Mouse (Mus musculus): ENCODE measurements at regions not wholly inside any gene's neighbourhood (a gene's known extent, or its start where the extent isn't known, plus 50 kb on each side); places are given as distances from the start of the nearest gene placed in this dataset.
"Not testable (repeated sequence)": the region's sequence is repeated elsewhere in the genome, so short reads cannot be mapped to it uniquely, and the experiment has no call there.

DNA sequence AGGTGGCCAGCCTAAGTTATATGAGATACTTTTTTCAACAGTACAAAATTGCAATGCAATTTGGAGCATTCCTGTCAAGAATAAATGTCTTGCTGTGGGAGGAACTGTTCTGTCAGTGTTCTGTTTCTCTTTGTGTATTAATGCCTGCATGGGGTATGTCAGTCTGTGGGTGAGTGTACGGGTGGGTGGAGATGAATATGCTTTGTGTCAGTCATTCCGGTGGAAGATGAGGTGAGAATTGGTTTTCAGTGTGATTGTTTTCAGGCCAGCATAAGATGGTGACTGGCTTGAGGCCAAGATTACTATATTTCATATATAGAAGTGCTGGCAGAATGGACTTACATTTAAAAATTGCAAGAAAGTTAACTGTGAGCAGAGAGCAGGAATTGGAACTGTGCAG, 184.0 kb downstream of the Frk start:
- 67% methylated on average over 2 of the region's 2 CpGs for WGBS
- ATAC-seq (replicated peaks; ENCODE audit: low FRiP score) (no peak; the same call in 1 of the 2 replicates), DNase-seq (ENCODE audit: low spot score) (no peak)
- Histone ChIP-seq H3K27ac (ENCODE audit: low read depth, low read length) (no peak overlapping the region), H3K9me3 (ENCODE audit: control insufficient read depth, low read length) (no peaks in the 10 kb centered on the region), H3K9ac (ENCODE audit: low read length) (no peak overlapping the region), H3K27me3 (ENCODE audit: control insufficient read depth, insufficient read depth, low read length) (no peaks in the 10 kb centered on the region), H3K4me2 (ENCODE audit: low read depth, low read length, severe bottlenecking) (no peak overlapping the region), H3K4me1 (replicated peaks; ENCODE audit: control insufficient read depth, insufficient read depth, low read length) (no peaks in the 10 kb centered on the region), H3K4me3 (ENCODE audit: low read depth, low read length) (no peak overlapping the region), H3K36me3 (ENCODE audit: control insufficient read depth, insufficient read depth, low read length) (no peaks in the 10 kb centered on the region)

DNA sequence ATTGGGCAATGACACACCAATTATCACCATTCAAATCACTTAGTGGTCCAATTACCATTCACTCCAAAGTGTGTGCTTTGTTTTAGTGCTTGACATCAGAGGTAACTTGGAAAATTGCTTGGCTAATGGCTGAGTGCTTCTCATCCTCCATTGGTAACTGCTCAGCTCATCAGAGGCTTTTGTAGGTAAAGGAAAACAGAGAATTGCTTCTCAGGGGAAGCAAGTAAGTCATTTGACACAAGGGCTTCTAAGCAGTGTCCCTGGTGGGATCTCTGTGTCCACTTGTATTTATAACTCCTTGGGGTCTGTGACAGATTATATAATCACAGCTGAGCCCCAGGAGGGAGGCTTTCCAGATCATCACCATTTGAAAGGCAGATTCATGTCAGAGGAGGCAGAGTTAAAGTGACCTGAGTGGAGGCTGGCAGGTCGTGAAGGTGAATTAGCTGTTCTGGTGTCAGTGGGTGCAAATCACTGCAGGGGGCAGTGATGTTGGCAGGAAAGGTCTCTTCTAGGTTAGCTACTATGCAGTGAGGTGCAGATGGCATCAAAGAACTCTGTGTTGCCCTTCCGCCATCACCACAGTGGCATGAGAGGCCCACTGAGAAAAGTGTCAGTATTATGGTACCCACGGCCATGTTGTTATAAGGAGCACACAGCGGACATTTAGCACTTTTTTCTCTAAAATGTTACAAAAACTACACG, 184.7 kb downstream of the Frk start:
- H3K9ac ChIP-seq (ENCODE audit: low read length), result no peak overlapping the region
- no peak overlapping the region for H3K4me2 ChIP-seq (ENCODE audit: low read depth, low read length, severe bottlenecking)
- no peak overlapping the region for H3K4me3 ChIP-seq (ENCODE audit: low read depth, low read length)
- DNase-seq (ENCODE audit: low spot score), result no peak
- H3K4me1 ChIP-seq (replicated peaks; ENCODE audit: control insufficient read depth, insufficient read depth, low read length), result no peaks in the 10 kb centered on the region
- no peak overlapping the region for H3K27ac ChIP-seq (ENCODE audit: low read depth, low read length)
- no peaks in the 10 kb centered on the region for H3K9me3 ChIP-seq (ENCODE audit: control insufficient read depth, low read length)
- ATAC-seq (replicated peaks; ENCODE audit: low FRiP score), result peak; percentile 31; the same call in 1 of the 2 replicates
- H3K36me3 ChIP-seq (ENCODE audit: control insufficient read depth, insufficient read depth, low read length), result no peaks in the 10 kb centered on the region
- 76% methylated on average over 5 of the region's 5 CpGs for WGBS
- H3K27me3 ChIP-seq (ENCODE audit: control insufficient read depth, insufficient read depth, low read length), result no peaks in the 10 kb centered on the region

DNA sequence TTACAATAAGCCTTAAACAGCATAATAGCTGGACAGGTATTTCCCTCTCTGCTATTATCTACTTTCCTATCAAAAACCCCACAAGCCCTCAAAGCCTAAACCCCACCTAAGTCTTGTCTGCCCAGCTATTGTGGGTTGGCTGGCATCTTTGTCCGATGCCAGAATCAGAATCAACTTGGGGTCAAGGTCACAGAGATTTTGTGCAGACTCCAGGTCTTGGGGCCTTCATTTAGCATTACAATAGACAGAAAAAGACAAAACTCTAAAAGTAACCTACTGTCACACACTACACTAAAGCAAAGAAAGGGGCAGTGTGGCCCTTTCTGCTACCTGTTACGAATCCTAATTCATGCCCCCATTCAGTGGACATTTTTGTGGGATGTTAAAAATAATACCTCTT, 188.6 kb downstream of the Frk start:
- H3K4me2 ChIP-seq (ENCODE audit: low read depth, low read length, severe bottlenecking), result no peak overlapping the region
- H3K27ac ChIP-seq (ENCODE audit: low read depth, low read length), result no peak overlapping the region
- no peak for DNase-seq (ENCODE audit: low spot score)
- no peaks in the 10 kb centered on the region for H3K36me3 ChIP-seq (ENCODE audit: control insufficient read depth, insufficient read depth, low read length)
- no peaks in the 10 kb centered on the region for H3K4me1 ChIP-seq (replicated peaks; ENCODE audit: control insufficient read depth, insufficient read depth, low read length)
- no peak overlapping the region for H3K9ac ChIP-seq (ENCODE audit: low read length)
- no peak overlapping the region for H3K4me3 ChIP-seq (ENCODE audit: low read depth, low read length)
- 94% methylated on average over 2 of the region's 2 CpGs for WGBS
- no peaks in the 10 kb centered on the region for H3K9me3 ChIP-seq (ENCODE audit: control insufficient read depth, low read length)
- no peaks in the 10 kb centered on the region for H3K27me3 ChIP-seq (ENCODE audit: control insufficient read depth, insufficient read depth, low read length)
- ATAC-seq (replicated peaks; ENCODE audit: low FRiP score), result no peak

DNA sequence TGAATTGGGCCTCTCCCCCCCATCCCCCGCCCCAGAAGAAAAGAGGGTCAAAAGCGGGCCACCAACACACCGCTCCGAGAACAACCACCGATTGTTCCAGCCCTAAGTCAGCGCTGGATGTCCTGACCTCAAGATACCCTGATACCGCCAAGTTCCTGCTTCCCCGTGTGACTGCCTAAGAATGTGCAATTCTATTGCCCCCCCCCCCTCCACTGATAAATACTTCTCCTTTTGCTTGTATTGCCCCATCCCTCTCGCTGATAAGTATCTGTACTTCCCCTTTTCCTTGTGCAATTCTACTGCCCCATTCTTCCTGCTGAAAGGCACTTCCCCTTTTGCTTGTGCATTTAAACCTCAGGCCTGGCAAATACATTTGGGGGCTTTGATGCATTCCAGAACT, 216.2 kb downstream of the Frk start:
- not testable (repeated sequence) for H3K4me2 ChIP-seq (ENCODE audit: low read depth, low read length, severe bottlenecking); H3K9me3 ChIP-seq (ENCODE audit: control insufficient read depth, low read length); ATAC-seq (replicated peaks; ENCODE audit: low FRiP score); H3K4me1 ChIP-seq (replicated peaks; ENCODE audit: control insufficient read depth, insufficient read depth, low read length); H3K27me3 ChIP-seq (ENCODE audit: control insufficient read depth, insufficient read depth, low read length); H3K9ac ChIP-seq (ENCODE audit: low read length); H3K4me3 ChIP-seq (ENCODE audit: low read depth, low read length); H3K27ac ChIP-seq (ENCODE audit: low read depth, low read length); H3K36me3 ChIP-seq (ENCODE audit: control insufficient read depth, insufficient read depth, low read length); DNase-seq (ENCODE audit: low spot score)
- 91% methylated on average over 9 of the region's 9 CpGs for WGBS

DNA sequence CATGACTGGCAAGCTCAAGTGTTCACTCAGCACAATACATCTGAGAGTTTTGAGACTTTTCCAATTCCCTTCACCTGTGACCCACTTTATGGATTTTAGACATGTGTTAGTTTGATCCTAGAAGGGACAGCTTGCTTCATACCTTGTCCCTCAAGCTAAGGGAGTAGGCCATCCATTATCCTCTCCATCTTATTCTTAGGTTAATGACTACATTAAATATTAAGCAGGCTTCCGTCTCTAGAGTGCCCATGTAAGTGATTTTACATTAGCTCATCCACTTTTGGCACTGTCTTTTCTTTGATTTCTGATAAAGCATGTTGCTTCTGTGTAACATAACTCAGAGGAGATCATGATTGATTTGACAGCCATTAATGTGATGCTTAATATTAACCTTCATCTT, 218.8 kb downstream of the Frk start:
- no peak for DNase-seq (ENCODE audit: low spot score)
- Histone ChIP-seq H3K9ac (ENCODE audit: low read length) (no peak overlapping the region), H3K4me2 (ENCODE audit: low read depth, low read length, severe bottlenecking) (no peak overlapping the region), H3K4me3 (ENCODE audit: low read depth, low read length) (no peak overlapping the region), H3K27ac (ENCODE audit: low read depth, low read length) (no peak overlapping the region), H3K36me3 (ENCODE audit: control insufficient read depth, insufficient read depth, low read length) (no peaks in the 10 kb centered on the region), H3K9me3 (ENCODE audit: control insufficient read depth, low read length) (no peaks in the 10 kb centered on the region), H3K4me1 (replicated peaks; ENCODE audit: control insufficient read depth, insufficient read depth, low read length) (no peaks in the 10 kb centered on the region), H3K27me3 (ENCODE audit: control insufficient read depth, insufficient read depth, low read length) (no peaks in the 10 kb centered on the region)
- no peak for ATAC-seq (replicated peaks; ENCODE audit: low FRiP score)
- WGBS, result 90% methylated on average over 1 of the region's 1 CpGs

DNA sequence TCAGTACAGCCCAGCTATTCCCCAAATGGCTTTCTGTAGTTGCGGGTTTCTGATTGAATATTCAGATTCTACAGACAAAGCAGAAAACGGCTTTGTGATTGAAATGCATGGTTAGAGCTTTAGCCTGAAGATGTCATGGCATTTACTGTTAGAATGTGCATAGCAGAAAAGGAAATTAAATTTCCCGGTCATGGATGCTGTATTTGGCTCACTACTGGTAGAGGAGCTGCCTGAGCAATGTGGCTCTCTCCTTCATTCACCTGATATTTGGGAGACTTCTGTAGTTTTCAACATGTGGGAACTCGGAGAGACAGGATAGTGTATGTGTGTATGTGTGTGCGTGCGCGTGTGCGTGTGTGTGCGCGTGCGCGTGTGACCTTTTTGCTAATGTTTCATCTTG, 222.2 kb downstream of the Frk start:
- no peaks in the 10 kb centered on the region for H3K9me3 ChIP-seq (ENCODE audit: control insufficient read depth, low read length)
- no peak for ATAC-seq (replicated peaks; ENCODE audit: low FRiP score)
- H3K27me3 ChIP-seq (ENCODE audit: control insufficient read depth, insufficient read depth, low read length), result no peaks in the 10 kb centered on the region
- DNase-seq (ENCODE audit: low spot score), result no peak
- H3K4me1 ChIP-seq (replicated peaks; ENCODE audit: control insufficient read depth, insufficient read depth, low read length), result no peaks in the 10 kb centered on the region
- WGBS, result 97% methylated on average over 12 of the region's 12 CpGs
- no peak overlapping the region for H3K4me3 ChIP-seq (ENCODE audit: low read depth, low read length)
- H3K4me2 ChIP-seq (ENCODE audit: low read depth, low read length, severe bottlenecking), result no peak overlapping the region
- H3K27ac ChIP-seq (ENCODE audit: low read depth, low read length), result no peak overlapping the region
- no peaks in the 10 kb centered on the region for H3K36me3 ChIP-seq (ENCODE audit: control insufficient read depth, insufficient read depth, low read length)
- no peak overlapping the region for H3K9ac ChIP-seq (ENCODE audit: low read length)

DNA sequence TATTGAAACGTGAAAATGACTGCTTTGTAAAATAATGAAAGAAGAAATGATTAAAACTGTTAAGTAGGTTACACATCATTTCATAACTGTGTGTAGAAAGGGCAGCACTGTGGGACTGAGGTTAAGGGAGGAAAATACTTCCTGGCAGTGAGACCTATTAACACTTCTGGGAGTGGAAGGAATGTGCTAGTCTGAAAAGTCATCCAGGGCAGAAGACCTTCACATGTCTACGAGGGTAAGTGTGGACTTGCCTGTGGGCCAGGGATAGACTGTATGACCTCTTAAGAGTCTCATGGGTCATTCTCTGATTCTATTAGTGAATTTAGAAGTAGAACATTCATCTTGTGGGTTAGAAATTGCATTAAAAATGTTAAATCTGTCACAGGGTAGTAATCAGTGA, 248.1 kb downstream of the Frk start:
- no peaks in the 10 kb centered on the region for H3K36me3 ChIP-seq (ENCODE audit: control insufficient read depth, insufficient read depth, low read length)
- H3K4me3 ChIP-seq (ENCODE audit: low read depth, low read length), result no peak overlapping the region
- no peak overlapping the region for H3K27ac ChIP-seq (ENCODE audit: low read depth, low read length)
- 77% methylated on average over 2 of the region's 2 CpGs for WGBS
- no peak for DNase-seq (ENCODE audit: low spot score)
- no peak overlapping the region for H3K4me2 ChIP-seq (ENCODE audit: low read depth, low read length, severe bottlenecking)
- H3K27me3 ChIP-seq (ENCODE audit: control insufficient read depth, insufficient read depth, low read length), result no peaks in the 10 kb centered on the region
- H3K4me1 ChIP-seq (replicated peaks; ENCODE audit: control insufficient read depth, insufficient read depth, low read length), result no peaks in the 10 kb centered on the region
- no peaks in the 10 kb centered on the region for H3K9me3 ChIP-seq (ENCODE audit: control insufficient read depth, low read length)
- H3K9ac ChIP-seq (ENCODE audit: low read length), result no peak overlapping the region
- ATAC-seq (replicated peaks; ENCODE audit: low FRiP score), result no peak

DNA sequence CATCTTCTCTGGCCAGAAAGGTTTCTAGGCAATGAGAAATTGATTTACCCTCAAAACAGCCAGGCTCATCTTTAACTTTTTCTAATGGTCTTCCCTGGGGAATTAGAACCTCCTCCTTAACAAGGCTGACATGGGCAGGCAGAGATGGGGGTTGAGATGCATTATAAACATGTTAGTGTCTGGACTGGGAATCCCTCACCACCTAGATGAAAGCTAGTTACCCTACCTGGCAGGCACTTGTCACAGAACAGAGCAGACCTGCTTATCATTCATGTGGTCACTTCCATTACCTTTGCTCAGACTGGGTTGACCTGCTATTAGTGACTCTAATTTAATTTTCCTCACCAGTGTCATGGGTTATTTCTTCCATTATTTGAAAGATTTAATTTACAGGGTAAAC, 279.2 kb downstream of the Frk start:
- H3K4me1 ChIP-seq (replicated peaks; ENCODE audit: control insufficient read depth, insufficient read depth, low read length), result no peaks in the 10 kb centered on the region
- no peaks in the 10 kb centered on the region for H3K9me3 ChIP-seq (ENCODE audit: control insufficient read depth, low read length)
- no peak for ATAC-seq (replicated peaks; ENCODE audit: low FRiP score)
- no peak overlapping the region for H3K9ac ChIP-seq (ENCODE audit: low read length)
- no peak overlapping the region for H3K4me3 ChIP-seq (ENCODE audit: low read depth, low read length)
- no peak for DNase-seq (ENCODE audit: low spot score)
- no peaks in the 10 kb centered on the region for H3K27me3 ChIP-seq (ENCODE audit: control insufficient read depth, insufficient read depth, low read length)
- no peak overlapping the region for H3K27ac ChIP-seq (ENCODE audit: low read depth, low read length)
- H3K36me3 ChIP-seq (ENCODE audit: control insufficient read depth, insufficient read depth, low read length), result no peaks in the 10 kb centered on the region
- H3K4me2 ChIP-seq (ENCODE audit: low read depth, low read length, severe bottlenecking), result no peak overlapping the region

DNA sequence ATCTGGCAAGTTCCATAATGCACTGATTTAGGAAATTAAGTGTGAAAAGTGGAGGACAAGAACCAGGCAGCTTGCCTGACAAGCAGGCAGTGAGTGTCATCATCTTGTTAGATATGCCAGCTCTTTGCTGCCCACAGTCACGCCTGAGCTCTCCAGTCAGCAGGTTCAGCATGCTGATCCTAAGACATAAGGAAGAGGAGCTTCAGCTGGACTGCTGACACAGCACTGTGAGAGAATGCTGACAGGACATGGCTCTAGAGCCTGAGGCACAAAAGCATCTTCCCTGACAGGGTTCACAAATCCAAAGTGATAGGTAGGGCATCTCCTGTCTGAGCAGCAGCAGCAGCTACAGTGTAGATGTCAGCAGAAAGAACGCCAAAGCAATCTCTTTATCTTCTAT, 308.9 kb downstream of the Frk start:
- Histone ChIP-seq H3K9me3 (ENCODE audit: control insufficient read depth, low read length) (no peaks in the 10 kb centered on the region), H3K4me1 (replicated peaks; ENCODE audit: control insufficient read depth, insufficient read depth, low read length) (no peaks in the 10 kb centered on the region), H3K9ac (ENCODE audit: low read length) (no peak overlapping the region), H3K4me2 (ENCODE audit: low read depth, low read length, severe bottlenecking) (no peak overlapping the region), H3K27ac (ENCODE audit: low read depth, low read length) (no peak overlapping the region), H3K36me3 (ENCODE audit: control insufficient read depth, insufficient read depth, low read length) (no peaks in the 10 kb centered on the region), H3K4me3 (ENCODE audit: low read depth, low read length) (no peak overlapping the region), H3K27me3 (ENCODE audit: control insufficient read depth, insufficient read depth, low read length) (no peaks in the 10 kb centered on the region)
- WGBS, result 62% methylated on average over 2 of the region's 2 CpGs
- no peak for ATAC-seq (replicated peaks; ENCODE audit: low FRiP score)
- DNase-seq (ENCODE audit: low spot score), result no peak
